Mouse (Mus musculus) monocyte, adult 5-6 weeks (primary cell): ENCODE results near the gene Rack1. TPM values are rescaled to one million over a fixed set of nuclear protein-coding genes. Genes with fewer than 3 reads are reported as not detected.
A peak's percentile ranks its signal among the peaks of the same experiment; 100 is the strongest.
"Not testable (repeated sequence)": the region's sequence is repeated elsewhere in the genome, so short reads cannot be mapped to it uniquely, and the experiment has no call there.

Experiments used
- ATAC-seq: fragments of 153-309, 156-312 bp; replicated peaks from 2 replicates; pipeline ENCODE4 v1.8.0; 2017; ENCODE audit warnings: mild to moderate bottlenecking; ENCODE audit not compliant: low TSS enrichment, insufficient number of reproducible peaks, severe bottlenecking, poor library complexity, low FRiP score
- total RNA-seq: library from RNA; stranded (forward); fragments of 200-1000, 200-491, 200-594 nt; gene quantifications from 3 replicates; pipeline ENCODE4 v1.2.3, GENCODE M21; 2017

The Rack1 gene
- total RNA-seq, 1 experiment from 2014 or later: 1,367 TPM

DNA sequence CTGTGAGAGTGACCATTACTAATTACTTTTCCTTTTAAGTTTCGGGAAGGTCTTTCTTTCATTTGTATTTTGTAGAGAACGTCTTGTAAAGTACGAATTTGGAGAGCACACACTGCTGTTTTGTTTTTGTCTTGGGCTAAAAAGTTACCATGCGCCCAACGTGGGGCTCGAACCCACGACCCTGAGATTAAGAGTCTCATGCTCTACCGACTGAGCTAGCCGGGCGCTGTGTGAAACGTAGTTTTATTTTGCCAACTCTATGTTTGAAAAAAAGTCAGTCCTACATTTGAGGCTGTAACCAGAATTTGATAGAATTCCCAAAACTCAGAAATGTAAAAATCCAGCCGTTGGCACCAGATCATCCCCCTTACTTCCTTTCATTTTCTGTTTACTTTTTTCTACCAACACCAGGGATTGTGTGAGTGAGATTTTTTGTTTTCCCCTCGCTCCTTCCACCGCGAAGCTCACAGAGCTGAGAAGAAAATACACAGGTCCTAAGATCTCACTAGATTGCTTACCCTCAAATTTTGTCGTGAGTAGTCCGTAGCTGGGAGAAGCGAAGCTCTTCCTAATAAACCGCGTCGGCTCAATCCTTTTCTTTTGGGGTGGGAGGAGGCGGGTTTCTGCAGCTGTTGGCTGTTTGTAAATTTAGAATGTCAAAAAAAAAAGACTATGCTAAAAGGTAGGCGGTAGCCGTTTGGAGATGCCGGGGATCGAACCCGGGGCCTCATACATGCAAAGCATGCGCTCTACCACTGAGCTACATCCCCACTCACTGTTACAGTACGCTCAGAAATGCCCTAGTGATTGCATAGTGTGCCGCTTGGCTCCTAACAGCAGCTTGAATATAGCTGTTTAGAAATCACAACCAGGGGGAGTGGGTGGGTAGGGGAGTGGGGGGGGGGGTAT lies 33.9 kb downstream of the Rack1 start:
- peak; percentile 70 for ATAC-seq

- ATAC-seq: no peak
Observed at GRCm38 (mm10) chr11:48835923-48836322, 35.8 kb downstream of the Rack1 start.

DNA sequence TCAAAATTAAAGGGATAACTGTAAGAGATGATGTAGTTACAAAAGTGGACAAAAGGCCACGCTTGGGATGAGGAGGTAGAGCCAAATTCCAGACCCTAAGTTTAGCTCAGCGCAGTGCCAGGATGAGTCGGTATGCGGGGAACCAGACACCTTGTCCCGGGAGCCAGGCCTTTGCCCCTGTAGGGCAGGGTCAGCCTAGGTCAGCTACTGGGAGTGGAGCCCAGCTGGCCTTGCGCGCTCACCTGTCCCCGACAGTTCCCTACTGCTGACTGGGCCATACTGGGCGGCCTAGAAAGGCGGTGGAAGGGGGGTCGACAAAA lies 36.8 kb downstream of the Rack1 start:
- ATAC-seq: no peak

- no peak for ATAC-seq
Observed at GRCm38 (mm10) chr11:48837310-48838180, 37.4 kb downstream of the Rack1 start.

DNA sequence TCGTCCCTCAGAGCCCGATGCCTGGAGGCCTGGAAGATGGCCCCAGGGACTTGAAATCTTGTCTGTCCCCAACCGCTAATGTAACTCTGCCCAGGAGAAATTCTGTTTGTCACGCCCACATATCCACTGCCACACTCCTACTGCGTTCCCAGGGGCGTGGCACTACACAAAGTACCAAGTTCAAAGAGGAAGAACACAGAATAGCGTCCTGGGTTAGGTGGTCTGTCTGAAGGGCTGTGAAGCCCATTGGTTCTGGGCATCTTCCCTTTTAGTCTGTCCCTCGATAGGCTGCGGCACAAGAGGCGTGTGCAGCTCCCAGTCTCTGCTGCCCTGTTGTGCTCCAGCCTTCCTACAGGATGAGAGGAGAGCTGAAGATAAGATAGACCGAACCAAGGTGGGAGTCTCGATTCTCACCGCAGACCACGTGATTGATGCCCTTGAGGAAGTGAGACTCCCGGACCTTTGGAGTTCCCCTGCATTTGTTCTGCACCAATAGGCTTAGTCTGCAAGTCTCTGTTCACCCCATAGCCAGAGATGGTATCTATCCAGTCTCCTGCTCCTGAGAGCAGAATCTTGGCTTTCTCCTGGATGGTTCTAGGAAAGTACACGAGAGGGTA lies 38.2 kb downstream of the Rack1 start:
- peak; percentile 48 for ATAC-seq

DNA sequence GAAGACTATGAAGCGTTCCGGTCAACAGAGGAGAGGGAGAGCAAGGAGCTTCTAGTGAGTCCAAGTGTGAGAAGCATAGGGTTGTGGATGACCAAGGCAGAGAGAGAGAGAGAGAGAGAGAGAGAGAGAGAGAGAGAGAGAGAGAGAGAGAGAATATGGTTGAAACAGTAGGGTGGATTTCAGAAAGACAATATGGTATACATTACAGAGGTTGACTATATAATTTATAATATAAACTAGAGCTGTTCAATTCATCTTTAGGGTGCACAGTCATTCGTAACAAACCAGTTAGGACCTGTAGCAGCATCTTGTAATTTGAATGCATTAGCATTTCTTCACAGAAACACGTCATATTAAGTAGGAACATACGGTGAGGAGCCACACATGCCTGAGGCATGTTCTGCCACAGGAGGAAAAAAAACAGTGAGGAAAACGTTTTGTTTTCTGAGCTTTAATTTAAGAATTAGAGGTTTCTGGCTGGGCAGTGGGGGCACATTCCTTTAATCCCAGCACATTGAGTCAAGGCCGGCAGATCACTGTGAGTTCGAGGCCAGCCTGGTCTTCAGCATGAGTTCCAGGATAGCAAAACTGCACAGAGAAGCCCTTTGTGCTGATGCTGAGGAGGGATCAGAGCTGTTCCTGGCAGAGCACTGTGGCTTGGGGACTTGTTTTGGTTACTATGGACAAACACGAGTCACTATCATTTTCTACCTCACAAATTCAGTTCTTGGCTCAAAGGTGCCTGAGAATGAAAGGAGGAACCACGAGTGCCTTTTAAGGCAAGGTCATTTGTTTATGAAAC lies 38.9 kb downstream of the Rack1 start:
- ATAC-seq: no peak

DNA sequence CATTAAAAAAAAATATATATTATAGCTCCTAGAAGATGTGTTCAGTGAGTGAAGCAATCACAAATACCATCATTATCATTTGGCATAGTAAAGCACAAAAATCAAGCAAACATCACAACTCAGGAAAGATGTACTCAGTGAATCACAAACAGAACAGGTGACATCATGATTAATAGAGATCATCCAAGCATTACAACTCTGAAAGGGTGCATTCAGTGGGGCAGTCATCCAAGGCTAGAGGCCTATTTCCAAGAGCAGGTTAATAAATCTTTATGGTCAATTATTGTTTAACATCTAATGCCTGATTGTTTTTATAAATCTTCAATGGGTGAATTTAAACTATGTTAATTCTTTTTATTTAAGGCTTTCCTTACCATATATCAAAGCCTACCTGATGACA lies 40.7 kb downstream of the Rack1 start:
- no peak for ATAC-seq

GRCm38 (mm10) chr11:48841213-48841612 lies 41.1 kb downstream of the Rack1 start:
- no peak for ATAC-seq

DNA sequence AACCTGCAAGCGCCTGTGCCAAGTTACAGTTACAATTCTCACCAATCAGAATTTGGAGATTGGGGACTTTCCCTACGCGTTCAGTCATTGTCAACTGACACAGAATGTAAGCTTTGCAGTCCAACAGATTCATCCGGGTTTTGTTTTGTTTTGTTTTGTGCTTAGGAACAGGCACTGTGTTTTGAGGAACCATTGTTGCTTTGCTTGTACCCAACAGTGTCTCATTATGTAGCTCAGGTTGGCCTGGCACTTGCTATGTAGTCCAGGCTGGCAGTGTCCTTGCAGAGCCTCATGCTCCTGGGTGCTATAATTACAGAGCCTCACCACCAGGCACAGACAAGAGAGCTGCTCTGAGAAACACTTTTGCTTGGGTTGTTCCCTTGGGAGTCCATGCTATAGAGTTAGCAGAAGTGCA lies 42.3 kb downstream of the Rack1 start:
- ATAC-seq: no peak

DNA sequence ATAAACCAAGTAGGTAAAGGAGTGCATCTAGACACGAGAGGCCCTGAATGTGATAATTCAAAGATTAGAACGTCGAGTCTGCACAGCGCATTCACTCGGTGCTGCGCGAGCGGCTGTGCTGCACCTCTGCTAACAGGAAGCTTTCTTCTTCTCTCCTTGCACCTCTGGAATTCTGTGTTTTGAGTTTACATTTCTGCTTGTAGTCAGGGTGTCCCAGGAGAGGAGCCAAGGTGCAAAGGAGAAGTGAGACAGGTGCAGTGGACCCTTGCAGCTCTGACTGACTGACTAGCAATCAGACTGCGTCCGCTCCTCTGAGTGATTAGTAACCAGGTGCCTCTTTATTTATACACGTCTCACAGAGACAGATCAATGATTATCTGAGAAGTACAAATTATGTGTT lies 43.1 kb downstream of the Rack1 start:
- ATAC-seq: no peak

DNA sequence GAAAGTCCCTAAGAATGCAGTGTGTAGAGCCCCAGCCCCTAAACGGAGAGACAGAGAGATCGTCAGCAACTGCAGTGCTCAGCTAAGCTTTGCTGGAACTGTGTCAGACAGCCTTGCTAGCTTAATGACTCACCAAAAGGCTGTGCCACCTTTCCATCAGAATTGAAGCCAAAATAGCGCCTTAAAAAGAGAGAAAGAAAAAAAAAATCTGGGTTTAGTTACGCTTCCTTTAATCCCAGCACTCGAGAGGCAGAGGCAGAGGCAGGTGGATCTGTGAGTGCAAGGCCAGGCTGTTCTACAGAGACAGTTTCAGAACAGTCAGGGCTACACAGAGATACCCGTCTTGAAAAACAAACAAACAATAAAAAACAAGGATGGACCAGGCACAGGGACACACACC lies 44.2 kb downstream of the Rack1 start:
- no peak for ATAC-seq

- no peak for ATAC-seq
Observed at GRCm38 (mm10) chr11:48845244-48845815, 45.2 kb downstream of the Rack1 start.

GRCm38 (mm10) chr11:48846362-48846761 lies 46.2 kb downstream of the Rack1 start:
- ATAC-seq: not testable (repeated sequence)

- ATAC-seq: no peak
Observed at GRCm38 (mm10) chr11:48846881-48847280, 46.7 kb downstream of the Rack1 start.

- no peak for ATAC-seq
Observed at GRCm38 (mm10) chr11:48850240-48850639, 50.1 kb downstream of the Rack1 start.

DNA sequence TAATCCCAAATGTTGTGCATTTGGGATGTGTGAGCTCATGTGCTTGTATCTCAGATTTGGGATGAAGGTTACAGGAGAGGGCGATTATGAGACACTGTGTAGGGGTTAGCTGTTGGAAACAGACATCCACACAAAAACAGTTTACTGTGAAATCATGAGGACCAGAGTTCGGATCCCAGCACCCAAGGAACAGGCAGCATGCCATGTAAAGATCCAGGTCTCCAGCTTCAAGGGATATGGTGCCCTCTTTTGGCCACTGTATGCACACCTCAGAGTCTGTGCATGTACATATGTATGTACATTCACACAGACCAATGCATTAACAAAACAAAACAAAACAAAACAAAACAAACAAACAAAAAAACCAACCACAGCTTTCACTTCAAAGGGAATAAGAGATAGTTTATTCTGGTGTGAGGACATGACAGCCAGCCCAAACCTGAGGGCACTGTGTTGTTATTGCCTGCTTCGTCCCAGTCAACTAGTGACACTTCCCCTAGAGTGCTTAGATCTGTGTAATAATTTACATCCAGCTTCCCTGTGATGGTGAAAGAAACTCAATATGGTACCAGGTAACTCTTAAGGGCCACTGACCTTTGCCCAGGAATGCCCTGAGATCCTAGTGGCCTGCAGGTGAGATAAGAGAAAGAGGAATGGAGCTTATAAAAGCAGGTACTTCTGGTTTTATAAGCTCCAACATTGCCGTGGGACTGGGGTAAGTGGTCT lies 51.3 kb downstream of the Rack1 start:
- no peak for ATAC-seq

DNA sequence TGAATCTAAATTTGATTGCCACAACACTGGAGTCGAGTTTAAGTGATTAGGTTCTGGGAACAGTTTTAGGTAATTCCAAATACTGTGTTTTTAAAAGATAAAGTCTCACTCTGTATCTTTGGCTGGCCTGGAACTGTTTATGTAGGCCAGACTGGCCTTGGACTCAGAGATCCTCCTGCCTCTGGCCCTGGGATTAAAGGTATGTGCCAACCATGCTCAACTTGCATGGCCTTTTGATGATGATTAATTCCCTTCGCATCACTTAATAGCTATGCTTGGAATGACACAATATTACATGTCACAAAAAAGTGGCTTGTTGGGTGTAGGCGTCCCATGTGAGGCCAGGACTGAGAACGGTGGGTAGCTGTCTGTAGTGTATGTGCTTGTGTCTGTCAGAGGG lies 52.1 kb downstream of the Rack1 start:
- ATAC-seq: no peak
